ENCODE assay signal across 12 mouse cellular contexts in genomic region chr11:119035094-119035685, GRCm38 (mm10). TPM values are rescaled to one million over a fixed set of nuclear protein-coding genes. Genes with fewer than 3 reads are reported as not detected.
DNase-seq lines count a peak whose midpoint lies in the region; ATAC-seq and TF ChIP-seq lines count a peak whose summit lies in the region.
"Had no signal": no experiment of that assay in that cellular context is flagged by ENCODE, and none has a peak within 500 bp of the region (broad histone marks: within the 10 kb centered on the region; RNA-seq: fewer than 3 reads in every experiment).

No protein-coding gene starts in this region.

- ATAC-seq in limb, embryonic 11.5 days (ENCODE audit: insufficient number of reproducible peaks, low FRiP score, low TSS enrichment, low read depth), result no peak
- ATAC-seq in activated CD4-positive, CD25-positive, alpha-beta regulatory T cell, adult 4 months, result no peak

- H3K27ac ChIP-seq in gastrocnemius, adult 2 months, result no peak overlapping the region
- no peak overlapping the region for H3K27ac ChIP-seq in limb, embryonic 11.5 days (replicated peaks; ENCODE audit: low read depth, low read length)

- WGBS in limb, embryonic 11.5 days, result 1% methylated on average over 21 of the region's 21 CpGs

- no peak overlapping the region for H3K4me2 ChIP-seq in limb, embryonic 11.5 days (ENCODE audit: low read depth, severe bottlenecking)

- no peak overlapping the region for H3K9ac ChIP-seq in limb, embryonic 11.5 days (ENCODE audit: low read length)

- peak; percentile 23 for DNase-seq in gastrocnemius, adult 2 months
- no peak for DNase-seq in gastrocnemius, postnatal 4 days (ENCODE audit: low spot score in 2 of 2)
- peak; percentile 39 to 53 for DNase-seq in right cerebral cortex, postnatal 10 days (ENCODE audit: low spot score in 2 of 2)
- no peak for DNase-seq in right cerebral cortex, adult 2 months (ENCODE audit: low spot score in 2 of 2)
- DNase-seq in limb, embryonic 11.5 days (ENCODE audit: low spot score), result peak; percentile 33
- DNase-seq in layer of hippocampus, adult 8-10 months (ENCODE audit: low spot score in 2 of 2), result no peak
- DNase-seq in thymus, adult 18-20 months, result no peak
- DNase-seq: lung, adult 2 months had no signal

- H3K4me3 ChIP-seq in gastrocnemius, adult 2 months, result no peak overlapping the region
- no peak overlapping the region for H3K4me3 ChIP-seq in limb, embryonic 11.5 days (ENCODE audit: low read depth, low read length)

- no peaks in the 10 kb centered on the region for H3K9me3 ChIP-seq in limb, embryonic 11.5 days (ENCODE audit: control insufficient read depth, low read length)

- peaks cover 35% of the 10 kb centered on the region for H3K27me3 ChIP-seq in limb, embryonic 11.5 days (ENCODE audit: control insufficient read depth, insufficient read depth, low read length)

- TF ChIP-seq CTCF in gastrocnemius, adult 2 months (IDR thresholded peaks at IDR 0.05), result no peak

- H3K4me1 ChIP-seq in limb, embryonic 11.5 days (ENCODE audit: control insufficient read depth, insufficient read depth, low read length), result peaks cover 47% of the 10 kb centered on the region

- intact Hi-C loops in gastrocnemius, adult 2 months (cut with DNase I), result no loop called here

- peaks cover 5% of the 10 kb centered on the region; the same call in 1 of the 2 replicates for H3K36me3 ChIP-seq in limb, embryonic 11.5 days (ENCODE audit: control insufficient read depth, insufficient read depth, low read length)

RNA-seq across cellular contexts. Expression of gene Cbx8, which starts 5.6 kb away (rescaled TPM):
- total RNA-seq in gastrocnemius, adult 2 months (2021), result 1 to 10 TPM; 1.5 to 1.6 TPM
- total RNA-seq in gastrocnemius, postnatal 4 days (2021), result 1 to 10 TPM; 4.6 to 5.3 TPM
- 12.2 and 13.4 TPM in 2 replicates for polyA plus RNA-seq in limb, embryonic 11.5 days (2014; fragmentation: Nextera tagmentation; extraction: Ambion mirVana)
- 10 to 100 TPM in 2 of 4 experiments, 1 to 10 TPM in 2; 6.9 to 11.9 (median 9.6) TPM for total RNA-seq in layer of hippocampus, adult 8-10 months (2022)
- polyA plus RNA-seq in activated CD4-positive, CD25-positive, alpha-beta regulatory T cell, adult 4 months (2017; shearing (Covaris generic)), result 1 to 10 TPM; 5.3 to 7.5 TPM

RNA-seq across cellular contexts. Expression of gene Cbx2, which starts 12.4 kb away (rescaled TPM):
- under 1 TPM; 0.69 to 0.95 TPM for total RNA-seq in gastrocnemius, adult 2 months (2021)
- 1 to 10 TPM; 5.4 to 5.6 TPM for total RNA-seq in gastrocnemius, postnatal 4 days (2021)
- 121 and 131 TPM in 2 replicates for polyA plus RNA-seq in limb, embryonic 11.5 days (2014; fragmentation: Nextera tagmentation; extraction: Ambion mirVana)
- 1 to 10 TPM; 1.7 to 3.9 (median 2.4) TPM for total RNA-seq in layer of hippocampus, adult 8-10 months (2022)
- 1 to 10 TPM; 1.1 to 1.4 TPM for polyA plus RNA-seq in activated CD4-positive, CD25-positive, alpha-beta regulatory T cell, adult 4 months (2017; shearing (Covaris generic))

RNA-seq across cellular contexts. Expression of gene Enpp7, which starts 47.2 kb away (rescaled TPM):
- total RNA-seq in gastrocnemius, adult 2 months (2021), result not detected
- total RNA-seq in gastrocnemius, postnatal 4 days (2021), result not detected
- not detected in 2 replicates for polyA plus RNA-seq in limb, embryonic 11.5 days (2014; fragmentation: Nextera tagmentation; extraction: Ambion mirVana)
- total RNA-seq in layer of hippocampus, adult 8-10 months (2022), result not detected
- polyA plus RNA-seq in activated CD4-positive, CD25-positive, alpha-beta regulatory T cell, adult 4 months (2017; shearing (Covaris generic)), result not detected
- total RNA-seq: granulocyte monocyte progenitor cell, adult 5-6 weeks; layer of hippocampus, postnatal 36 days had no signal
- polyA plus RNA-seq: neural tube, embryonic 14.5 days had no signal

RNA-seq across cellular contexts. Expression of gene Cbx4, which starts 50.8 kb away (rescaled TPM):
- 1 to 10 TPM; 2.1 to 2.2 TPM for total RNA-seq in gastrocnemius, adult 2 months (2021)
- total RNA-seq in gastrocnemius, postnatal 4 days (2021), result 10 to 100 TPM; 10.4 to 10.7 TPM
- polyA plus RNA-seq in limb, embryonic 11.5 days (2014; fragmentation: Nextera tagmentation; extraction: Ambion mirVana), result 5.4 and 5.8 TPM in 2 replicates
- 10 to 100 TPM; 40.7 to 47.2 (median 44.0) TPM for total RNA-seq in layer of hippocampus, adult 8-10 months (2022)
- polyA plus RNA-seq in activated CD4-positive, CD25-positive, alpha-beta regulatory T cell, adult 4 months (2017; shearing (Covaris generic)), result 1 to 10 TPM; 2.0 to 2.4 TPM

Comparison
In these comparisons a context has a peak if more than half of its experiments do, and no peak if none do; other contexts are left out.
1. DNase-seq: peak in gastrocnemius, adult 2 months (single experiment), right cerebral cortex, postnatal 10 days (2 of 2) and limb, embryonic 11.5 days (single experiment); none in gastrocnemius, postnatal 4 days (0 of 2), right cerebral cortex, adult 2 months (0 of 2), layer of hippocampus, adult 8-10 months (0 of 2) and thymus, adult 18-20 months (0 of 2).